Mouse (Mus musculus) frontal cortex, adult (tissue): Measurements from ENCODE around the gene Cfap97d1.
"Not testable (repeated sequence)": the region's sequence is repeated elsewhere in the genome, so short reads cannot be mapped to it uniquely, and the experiment has no call there.

Source experiments
- ATAC-seq: cut with Nextera tagmentation; 2 replicates; pipeline ENCODE4 v1.9.2; 2017; ENCODE audit warnings: mild to moderate bottlenecking, moderate library complexity, mixed read lengths; ENCODE audit not compliant: low TSS enrichment

Cfap97d1 gene

DNA sequence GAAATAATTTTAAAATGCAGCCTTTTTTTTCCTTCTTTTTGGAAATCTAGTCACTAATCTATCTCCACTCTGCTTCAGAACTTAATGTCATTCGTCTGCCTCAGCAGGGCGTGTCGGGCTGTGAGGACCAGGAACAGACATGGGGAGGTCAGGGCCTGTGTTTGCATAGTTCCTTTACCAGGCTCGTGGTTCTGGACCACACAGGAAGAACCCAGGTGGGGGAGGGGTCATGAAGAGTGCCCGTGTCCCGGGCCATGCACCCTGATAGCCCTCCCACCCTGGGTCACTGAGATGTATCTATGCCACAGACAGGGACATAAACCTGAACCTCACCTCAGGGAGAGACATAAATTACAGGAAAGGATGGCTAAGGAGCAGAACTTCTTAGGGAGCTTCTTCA lies 9.9 kb upstream of the Cfap97d1 start:
- no peak for ATAC-seq

- no peak for ATAC-seq
Measured at GRCm38 (mm10) chr11:101974923-101975322, 9.2 kb upstream of the Cfap97d1 start.

- ATAC-seq = no peak
Measured at GRCm38 (mm10) chr11:101976949-101977348, 7.1 kb upstream of the Cfap97d1 start.

DNA sequence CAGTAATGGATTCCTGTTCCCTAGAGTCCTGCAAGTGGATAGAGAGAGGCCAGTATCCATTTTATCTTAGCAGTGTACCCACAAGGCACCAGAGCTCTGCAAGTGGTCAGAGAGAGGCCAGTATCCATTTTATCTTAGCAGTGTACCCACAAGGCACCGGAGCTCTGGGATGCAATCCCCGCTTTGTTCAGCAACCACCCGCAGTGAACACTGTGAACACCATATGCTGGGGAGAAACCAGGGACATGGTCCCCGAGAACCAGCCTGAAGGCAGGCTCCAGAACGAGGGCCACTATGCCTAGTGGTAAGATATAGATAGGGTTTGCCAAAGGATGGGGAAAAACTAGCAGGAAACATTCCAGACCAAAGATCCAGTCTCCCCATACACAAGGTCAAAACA lies 4.9 kb upstream of the Cfap97d1 start:
- no peak for ATAC-seq

- no peak for ATAC-seq
Measured at GRCm38 (mm10) chr11:101980603-101981157, 3.4 kb upstream of the Cfap97d1 start.

GRCm38 (mm10) chr11:101981850-101982249 lies 2.2 kb upstream of the Cfap97d1 start:
- peak; percentile 22; the same call in 1 of the 2 replicates for ATAC-seq

DNA sequence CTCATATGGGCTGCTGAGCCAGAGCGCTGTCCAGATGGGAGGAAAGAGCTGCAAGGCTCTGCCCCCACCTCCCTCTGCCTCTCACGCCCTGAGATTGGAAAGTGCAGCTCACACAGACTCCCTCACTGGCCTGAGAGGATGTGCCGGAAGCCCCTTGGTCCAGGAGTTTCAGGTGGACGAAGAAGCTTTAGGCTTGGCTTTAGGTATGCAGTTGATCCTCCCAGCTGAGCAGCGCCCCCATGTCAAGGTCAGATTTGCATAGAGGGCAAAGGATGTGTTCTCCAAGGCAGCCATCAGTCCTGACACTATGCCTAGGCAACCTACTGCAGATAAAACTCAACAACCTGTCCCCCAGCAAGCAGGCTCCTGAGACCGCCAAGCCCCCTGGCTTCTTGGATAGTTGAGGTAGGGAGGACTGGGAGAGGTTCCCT lies 1.1 kb upstream of the Cfap97d1 start:
- ATAC-seq = 0 out of 2 replicates have a peak, but pooled peaks have one; percentile 21

DNA sequence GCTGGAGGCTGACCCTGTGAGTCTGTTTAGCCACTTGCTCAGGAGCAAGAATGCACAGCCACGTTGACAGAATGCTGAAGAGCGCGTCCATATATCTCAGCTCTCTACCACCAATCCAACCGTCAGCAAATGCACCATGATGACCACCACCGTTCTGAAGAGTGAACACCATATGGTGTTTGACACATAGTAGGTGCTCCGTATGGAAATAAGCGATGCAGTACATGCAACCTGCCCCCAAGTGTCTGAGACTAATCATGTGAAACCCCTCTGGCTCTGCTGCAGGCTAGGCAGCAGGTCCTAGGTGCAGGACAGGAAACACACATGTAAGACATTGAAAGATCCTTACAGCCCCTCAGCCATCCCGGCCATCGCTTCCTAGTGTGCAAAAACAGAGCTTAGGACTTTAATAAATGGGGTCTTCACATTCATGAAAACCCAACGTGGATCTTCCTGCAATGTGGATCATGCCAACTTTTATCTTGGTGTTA lies 603 bp upstream of the Cfap97d1 start:
- no peak for ATAC-seq

GRCm38 (mm10) chr11:101985450-101985849 lies 1.4 kb downstream of the Cfap97d1 start:
- not testable (repeated sequence) for ATAC-seq

- no peak for ATAC-seq
Measured at GRCm38 (mm10) chr11:101985990-101986389, 1.9 kb downstream of the Cfap97d1 start.

GRCm38 (mm10) chr11:101986913-101987312 lies 2.8 kb downstream of the Cfap97d1 start, which contains the start of gene Dusp3:
Dusp3 (minus strand) TSS chr11:101987013.
- ATAC-seq = no peak

GRCm38 (mm10) chr11:101990244-101990643 lies 6.2 kb downstream of the Cfap97d1 start:
- ATAC-seq = peak; percentile 39; the same call in 1 of the 2 replicates

GRCm38 (mm10) chr11:101991813-101992212 lies 7.7 kb downstream of the Cfap97d1 start:
- ATAC-seq = no peak

- peak; percentile 82 for ATAC-seq
Measured at GRCm38 (mm10) chr11:101992411-101992810, 8.3 kb downstream of the Cfap97d1 start.

DNA sequence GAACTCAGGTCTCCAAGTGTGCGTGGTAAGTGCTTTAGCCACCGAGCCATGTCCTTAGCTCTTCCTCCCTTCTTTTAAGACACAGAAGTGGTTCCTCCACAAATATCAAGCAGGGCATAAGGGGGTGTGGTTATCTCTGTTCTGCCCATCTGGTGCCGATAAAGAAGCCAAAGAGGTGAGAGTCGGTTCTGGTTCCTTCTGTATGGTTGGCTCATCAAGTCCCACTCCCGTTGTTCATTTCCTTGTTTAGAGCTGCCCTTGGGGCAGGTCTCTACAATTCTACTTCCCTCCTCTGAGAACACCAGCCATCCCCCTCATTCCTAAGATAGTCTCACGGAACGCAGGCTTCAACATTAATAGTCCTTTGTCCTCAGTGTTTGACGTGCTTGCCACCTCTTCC lies 10.0 kb downstream of the Cfap97d1 start:
- ATAC-seq = no peak

DNA sequence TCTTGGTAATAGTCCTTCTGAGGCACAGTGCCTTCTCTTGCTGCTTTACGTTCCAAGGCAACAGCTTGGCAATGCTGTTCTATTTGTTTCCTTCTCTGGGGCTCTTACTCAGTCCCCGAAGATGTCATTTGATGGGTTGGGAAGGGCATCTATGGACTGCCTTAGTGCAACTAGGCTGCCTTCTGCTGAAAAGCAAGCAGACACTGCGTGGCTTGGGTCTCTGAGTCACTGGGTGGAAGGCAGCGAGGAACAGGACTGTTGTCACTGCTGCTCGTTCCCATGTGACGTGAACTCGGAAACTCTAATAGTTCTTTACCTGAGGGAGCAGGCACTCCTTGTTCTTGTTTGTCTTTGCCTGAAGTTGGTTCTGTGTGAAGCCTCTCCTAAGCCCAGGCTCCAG lies 11.9 kb downstream of the Cfap97d1 start:
- no peak for ATAC-seq

- ATAC-seq = no peak
Measured at GRCm38 (mm10) chr11:101998258-101998657, 14.2 kb downstream of the Cfap97d1 start.

- ATAC-seq = no peak
Measured at GRCm38 (mm10) chr11:101999466-101999865, 15.4 kb downstream of the Cfap97d1 start.

DNA sequence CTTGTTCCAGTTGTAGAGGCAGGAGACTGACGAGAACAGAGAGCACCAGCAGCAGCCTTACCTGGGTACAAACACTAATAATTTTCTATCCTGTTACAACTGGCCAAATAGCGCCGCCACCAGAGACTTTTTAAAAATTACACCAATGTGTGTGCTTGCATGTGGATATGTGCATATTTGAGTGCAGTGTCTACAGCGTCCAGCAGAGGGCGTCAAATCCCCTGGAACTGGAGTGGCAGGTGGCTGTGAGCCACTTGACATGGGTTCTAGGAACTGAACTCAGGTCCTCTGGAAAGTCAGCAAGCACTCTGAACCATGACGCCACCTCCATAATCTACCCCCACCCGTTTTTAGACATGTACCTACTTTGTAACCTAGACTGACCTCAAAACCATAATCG lies 20.2 kb downstream of the Cfap97d1 start:
- ATAC-seq = no peak

- ATAC-seq = no peak
Measured at GRCm38 (mm10) chr11:102006271-102006670, 22.2 kb downstream of the Cfap97d1 start.

DNA sequence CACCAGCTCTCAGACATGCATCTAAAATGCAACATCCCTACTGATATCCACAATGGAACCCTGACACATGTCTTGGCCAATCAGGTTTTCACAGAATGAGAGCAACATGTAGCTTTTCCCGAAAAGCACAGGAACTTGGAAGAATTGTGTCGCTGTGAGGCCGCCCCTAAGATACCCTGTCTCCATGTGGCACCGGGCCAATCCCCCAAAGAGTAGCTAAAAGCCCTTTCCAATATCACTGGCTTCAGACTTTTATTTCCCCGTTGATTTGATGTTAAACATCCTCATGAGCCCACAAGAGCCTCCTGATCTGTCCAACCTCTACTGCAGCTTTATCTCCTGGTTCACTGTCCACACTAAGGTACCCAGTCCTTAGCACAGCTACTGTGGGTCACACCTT lies 22.6 kb downstream of the Cfap97d1 start:
- no peak for ATAC-seq

DNA sequence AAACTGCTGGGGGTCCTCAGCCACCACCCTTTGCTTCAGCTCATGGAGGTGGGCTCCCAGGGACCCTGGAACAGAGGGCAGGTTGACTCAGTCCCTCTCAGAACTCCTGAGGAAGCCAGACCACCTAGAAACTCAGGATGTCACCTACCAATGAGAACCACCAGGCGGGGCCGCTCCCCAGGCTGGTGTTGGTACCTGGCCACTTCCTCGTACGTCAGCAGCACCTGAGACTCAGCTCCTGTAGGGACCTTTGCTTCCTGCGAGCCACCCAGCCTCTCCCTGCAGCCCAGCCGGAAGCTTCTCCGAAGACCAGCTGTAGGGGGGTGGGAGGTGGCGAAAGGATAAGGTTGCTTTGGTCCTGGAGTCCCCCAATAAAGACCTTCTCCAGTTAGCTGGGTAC lies 24.3 kb downstream of the Cfap97d1 start:
- ATAC-seq = no peak

GRCm38 (mm10) chr11:102008954-102009637 lies 25.0 kb downstream of the Cfap97d1 start:
- ATAC-seq = no peak
